Mouse (Mus musculus): ENCODE measurements at regions not wholly inside any gene's neighbourhood (a gene's known extent, or its start where the extent isn't known, plus 50 kb on each side); places are given as distances from the start of the nearest gene placed in this dataset.

GRCm38 (mm10) chr1:14104529-14104928 lies 1988.6 kb downstream of the 4930444P10Rik start:
- TF ChIP-seq CTCF (IDR thresholded peaks at IDR 0.05; ENCODE audit: control insufficient read depth, insufficient read depth, insufficient replicate concordance, low read depth, low read length) (no peak), POLR2A (IDR thresholded peaks at IDR 0.05; ENCODE audit: control insufficient read depth, low read depth, low read length) (no peak)

All from testis, adult 2 months (tissue).